Mouse (Mus musculus) splenic B cell, adult 2 months (primary cell): ENCODE results near the gene Rnf150.

ENCODE experiments used
- DNase-seq: peaks from one replicate; pipeline ENCODE4 v3.0.0-alpha.2; 2011; ENCODE audit warnings: low read depth, low spot score
- H3K27me3 ChIP-seq: 2 replicates; pipeline ENCODE4 v1.6.1; 2012; ENCODE audit warnings: mild to moderate bottlenecking, low read length, moderate library complexity, mixed read lengths; ENCODE audit not compliant: control insufficient read depth, poor library complexity, insufficient read depth, severe bottlenecking
- H3K36me3 ChIP-seq: 2 replicates; pipeline ENCODE4 v1.6.1; 2012; ENCODE audit warnings: mild to moderate bottlenecking, low read length, moderate library complexity, mixed read lengths; ENCODE audit not compliant: control insufficient read depth, poor library complexity, insufficient read depth, severe bottlenecking

The Rnf150 gene

DNA sequence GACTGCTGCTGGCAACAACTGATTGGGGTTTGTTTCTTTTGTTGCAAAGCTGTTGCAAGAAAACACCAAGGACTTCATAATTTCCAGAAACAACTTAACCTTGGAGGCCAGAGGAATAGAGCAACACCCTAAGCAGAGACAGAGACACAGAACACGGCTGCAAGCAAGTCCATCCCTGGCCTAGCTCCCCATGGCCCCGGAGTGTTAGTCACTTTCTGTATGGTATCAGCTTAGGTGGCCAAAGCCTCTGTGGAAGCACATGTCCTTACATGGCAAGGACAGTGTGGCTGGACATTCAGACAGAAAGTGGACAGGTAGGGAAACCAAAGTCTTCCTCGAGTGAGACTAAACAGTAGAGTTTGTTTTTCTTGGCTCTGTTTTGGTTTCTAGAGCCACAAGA lies 44.1 kb downstream of the Rnf150 start:
- no peak for DNase-seq
- H3K36me3 ChIP-seq, result no peaks in the 10 kb centered on the region
- H3K27me3 ChIP-seq, result no peaks in the 10 kb centered on the region

DNA sequence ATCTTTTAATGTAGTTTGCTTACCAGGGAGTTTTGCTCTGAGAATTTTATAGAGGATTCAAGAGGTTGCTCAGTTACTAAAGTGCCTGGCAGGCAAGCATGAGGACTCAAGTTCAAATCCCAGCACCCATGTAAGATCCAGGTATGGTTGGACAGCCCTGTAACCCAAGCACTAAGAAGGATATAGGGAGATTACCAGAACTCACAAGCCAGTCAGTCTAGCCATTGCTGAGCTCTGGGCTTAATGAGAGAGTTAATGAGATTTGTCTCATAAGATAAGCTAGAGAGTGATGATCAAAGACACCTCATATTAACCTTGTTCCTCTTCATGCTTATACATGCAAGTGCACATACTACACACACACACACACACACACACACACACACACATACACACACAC lies 48.3 kb downstream of the Rnf150 start:
- Histone ChIP-seq H3K36me3 (no peaks in the 10 kb centered on the region), H3K27me3 (no peaks in the 10 kb centered on the region)
- DNase-seq, result no peak

GRCm38 (mm10) chr8:82912282-82912681 lies 49.1 kb downstream of the Rnf150 start:
- Histone ChIP-seq H3K27me3 (no peaks in the 10 kb centered on the region), H3K36me3 (no peaks in the 10 kb centered on the region)
- DNase-seq, result no peak

GRCm38 (mm10) chr8:82914543-82914942 lies 51.4 kb downstream of the Rnf150 start:
- DNase-seq, result no peak
- Histone ChIP-seq H3K36me3 (no peaks in the 10 kb centered on the region), H3K27me3 (no peaks in the 10 kb centered on the region)

GRCm38 (mm10) chr8:82916851-82917539 lies 53.8 kb downstream of the Rnf150 start:
- H3K27me3 ChIP-seq, result no peaks in the 10 kb centered on the region
- H3K36me3 ChIP-seq, result no peaks in the 10 kb centered on the region
- DNase-seq, result no peak

DNA sequence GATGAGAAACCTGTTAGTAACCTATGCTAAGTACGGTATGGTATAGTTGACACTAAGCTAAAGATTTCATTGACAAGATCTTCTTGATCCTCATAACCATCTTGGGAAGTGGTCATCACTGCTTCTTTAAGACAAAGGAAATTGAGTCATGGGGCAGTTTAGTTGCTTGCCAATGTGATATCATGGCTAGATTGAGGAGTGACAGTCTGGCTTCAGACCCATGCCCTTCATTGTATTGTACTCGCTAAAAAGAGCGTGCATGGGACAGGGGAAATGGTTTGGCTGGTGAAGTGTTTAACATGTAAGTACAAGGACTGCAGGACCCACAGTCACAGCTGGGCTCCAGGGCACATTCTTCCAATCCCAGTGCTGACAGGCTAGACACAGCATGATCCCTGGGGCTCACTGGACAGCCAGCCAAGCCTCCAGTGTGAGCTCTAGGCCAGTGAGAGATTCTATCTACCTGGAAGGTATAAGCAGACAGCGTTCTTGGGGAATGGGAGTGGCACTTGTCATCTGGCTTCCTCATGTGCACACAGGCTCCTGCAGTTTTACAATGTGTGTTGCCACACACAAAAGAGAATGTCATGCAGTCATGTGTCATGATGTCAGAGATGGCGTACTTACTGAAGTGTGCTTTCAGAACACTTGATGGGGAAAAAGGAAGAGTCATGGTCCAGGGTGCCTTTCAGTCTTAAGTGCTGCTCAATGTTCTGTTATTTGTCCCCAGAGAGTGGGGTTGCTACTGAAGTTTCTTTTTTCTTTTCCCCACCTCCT lies 54.6 kb downstream of the Rnf150 start:
- no peaks in the 10 kb centered on the region for H3K36me3 ChIP-seq
- no peaks in the 10 kb centered on the region for H3K27me3 ChIP-seq
- no peak for DNase-seq

DNA sequence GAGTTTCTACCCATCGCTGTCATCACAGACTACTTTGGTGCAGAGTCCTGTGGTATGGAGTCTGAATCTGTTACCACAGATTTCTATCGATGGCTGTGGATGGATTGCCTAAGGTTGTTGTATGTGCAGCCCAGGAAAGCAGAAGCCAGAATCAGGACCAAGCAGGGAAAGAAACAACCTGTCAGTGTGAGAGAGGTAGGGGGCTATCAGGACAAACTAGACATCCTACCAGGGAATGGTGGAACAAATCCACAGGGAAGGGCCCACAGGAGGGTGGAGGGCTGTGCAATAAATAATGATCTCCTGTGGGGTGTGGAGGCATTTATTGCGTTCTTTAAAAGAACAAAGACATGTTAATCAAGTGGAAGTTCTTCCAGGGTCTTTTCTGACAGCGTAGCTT lies 56.5 kb downstream of the Rnf150 start:
- no peak for DNase-seq
- Histone ChIP-seq H3K27me3 (no peaks in the 10 kb centered on the region), H3K36me3 (no peaks in the 10 kb centered on the region)

- Histone ChIP-seq H3K27me3 (no peaks in the 10 kb centered on the region), H3K36me3 (no peaks in the 10 kb centered on the region)
- no peak for DNase-seq
These were observed 57.0 kb downstream of the Rnf150 start for GRCm38 (mm10) chr8:82920124-82920523.

- Histone ChIP-seq H3K36me3 (no peaks in the 10 kb centered on the region), H3K27me3 (no peaks in the 10 kb centered on the region; the same call in 1 of the 2 replicates)
- no peak for DNase-seq
These were observed 62.1 kb downstream of the Rnf150 start for GRCm38 (mm10) chr8:82925286-82925685.

GRCm38 (mm10) chr8:82926518-82926917 lies 63.4 kb downstream of the Rnf150 start:
- Histone ChIP-seq H3K36me3 (no peaks in the 10 kb centered on the region), H3K27me3 (no peaks in the 10 kb centered on the region; the same call in 1 of the 2 replicates)
- no peak for DNase-seq

DNA sequence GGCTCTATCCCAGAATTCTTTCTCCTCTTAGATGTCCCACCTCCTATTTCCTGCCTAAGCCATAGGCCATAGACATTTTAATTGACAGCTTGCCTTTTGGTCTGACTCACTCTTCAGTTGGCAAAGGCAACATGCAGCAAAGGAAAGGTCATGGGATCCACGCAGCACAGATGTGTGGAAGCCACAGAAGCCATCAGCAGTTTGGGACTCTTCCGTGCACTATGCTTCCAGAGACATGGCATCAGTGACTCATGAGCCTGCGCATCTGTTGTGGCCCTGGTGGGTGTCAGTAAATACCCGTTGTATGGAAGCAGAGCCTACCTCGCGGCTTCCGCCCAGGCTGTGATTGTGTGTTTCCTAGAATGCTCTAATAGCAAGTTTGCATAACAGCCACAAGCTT lies 68.4 kb downstream of the Rnf150 start:
- DNase-seq, result no peak
- no peaks in the 10 kb centered on the region; the same call in 1 of the 2 replicates for H3K27me3 ChIP-seq
- no peaks in the 10 kb centered on the region for H3K36me3 ChIP-seq

GRCm38 (mm10) chr8:82936162-82936561 lies 73.0 kb downstream of the Rnf150 start:
- no peak for DNase-seq

DNA sequence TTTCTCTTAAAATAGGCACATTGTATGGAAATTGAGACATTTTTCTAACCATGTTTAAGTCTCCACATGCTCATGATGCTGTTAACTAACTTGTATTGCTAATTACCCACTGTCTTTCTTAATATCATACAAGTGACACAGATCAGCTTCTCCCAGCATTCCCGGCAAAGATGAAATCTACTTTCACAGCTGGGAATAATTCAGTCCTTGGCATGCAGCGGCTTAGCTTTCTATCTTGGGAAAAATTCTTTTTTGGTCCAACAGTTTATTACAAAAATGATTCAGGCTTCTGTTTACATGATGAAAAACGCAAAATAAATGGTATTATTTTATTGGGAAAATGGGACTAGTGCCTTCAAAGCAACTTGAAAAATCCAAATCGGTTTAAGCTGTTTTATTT lies 73.7 kb downstream of the Rnf150 start:
- DNase-seq, result no peak
- no peaks in the 10 kb centered on the region for H3K36me3 ChIP-seq
- no peaks in the 10 kb centered on the region for H3K27me3 ChIP-seq

More at GRCm38 (mm10) chr8:82936162-82936561, 73.0 kb downstream of the Rnf150 start:
- Histone ChIP-seq H3K27me3 (no peaks in the 10 kb centered on the region), H3K36me3 (no peaks in the 10 kb centered on the region)

DNA sequence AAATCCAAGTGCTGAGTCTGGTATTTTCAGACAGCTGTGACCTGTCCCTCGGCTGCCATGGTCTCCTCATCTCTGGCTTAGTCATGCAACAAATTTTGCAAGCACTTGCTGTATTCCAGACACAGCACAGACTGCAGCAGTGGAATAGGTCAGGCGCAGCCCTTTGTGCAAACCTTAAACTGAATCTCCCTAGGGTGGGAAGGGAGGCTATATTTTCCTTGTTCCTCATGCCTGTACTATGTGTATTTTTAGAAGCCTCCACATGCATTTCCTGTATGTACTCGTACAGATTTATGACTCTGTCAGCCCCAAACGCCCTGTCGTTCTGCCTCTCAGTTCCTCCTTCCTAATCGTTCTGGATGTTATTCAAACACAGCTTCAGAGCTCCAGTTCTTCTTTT lies 76.8 kb downstream of the Rnf150 start:
- DNase-seq, result peak; percentile 2
- no peaks in the 10 kb centered on the region for H3K36me3 ChIP-seq
- H3K27me3 ChIP-seq, result no peaks in the 10 kb centered on the region

- no peaks in the 10 kb centered on the region for H3K36me3 ChIP-seq
- no peaks in the 10 kb centered on the region for H3K27me3 ChIP-seq
- no peak for DNase-seq
These were observed 80.3 kb downstream of the Rnf150 start for GRCm38 (mm10) chr8:82943223-82944006.
